Mouse (Mus musculus) limb, embryonic 15.5 days (tissue): ENCODE measurements around the gene Ly6f. TPM values are rescaled to one million over a fixed set of nuclear protein-coding genes. Genes with fewer than 3 reads are reported as not detected.
"Not testable (repeated sequence)": the region's sequence is repeated elsewhere in the genome, so short reads cannot be mapped to it uniquely, and the experiment has no call there.

Source experiments
- ATAC-seq: fragments of 200-750 bp; cut with Nextera tagmentation; 2 replicates; pipeline ENCODE4 v1.8.0; 2017; ENCODE audit warnings: low read depth, moderate TSS enrichment; ENCODE audit not compliant: insufficient number of reproducible peaks, low FRiP score, low TSS enrichment
- H3K27ac ChIP-seq: fragments of 300-500 bp; sonication (generic); 2 replicates; pipeline ENCODE4 v1.5.1; 2015; ENCODE audit warnings: moderate library complexity, mild to moderate bottlenecking, inconsistent platforms
- H3K27me3 ChIP-seq: fragments of 300-500 bp; sonication (generic); 2 replicates; pipeline ENCODE4 v1.6.1; 2015; ENCODE audit warnings: inconsistent platforms
- H3K36me3 ChIP-seq: fragments of 300-500 bp; sonication (generic); 2 replicates; pipeline ENCODE4 v1.6.1; 2015; ENCODE audit warnings: inconsistent platforms
- H3K4me1 ChIP-seq: fragments of 300-500 bp; sonication (generic); 2 replicates; pipeline ENCODE4 v1.6.1; 2015; ENCODE audit warnings: inconsistent platforms
- H3K4me2 ChIP-seq: fragments of 300-500 bp; sonication (generic); 2 replicates; pipeline ENCODE4 v1.6.1; 2015; ENCODE audit warnings: mild to moderate bottlenecking, inconsistent platforms
- H3K4me3 ChIP-seq: fragments of 300-500 bp; sonication (generic); 2 replicates; pipeline ENCODE4 v1.5.1; 2015; ENCODE audit warnings: mild to moderate bottlenecking, inconsistent platforms
- H3K9ac ChIP-seq: fragments of 300-500 bp; sonication (generic); 2 replicates; pipeline ENCODE4 v1.6.1; 2015; ENCODE audit warnings: inconsistent platforms
- H3K9me3 ChIP-seq: fragments of 300-500 bp; sonication (generic); 2 replicates; pipeline ENCODE4 v1.6.1; 2016; ENCODE audit warnings: inconsistent platforms
- WGBS: fragments of 180-500 bp; shearing (Covaris S2); methylation state at CpG from one replicate; pipeline ENCODE4 v1.1.7; 2015; 5-methylcytosine and 5-hydroxymethylcytosine counted together
- polyA plus RNA-seq: library from polyadenylated mRNA; unstranded; fragments of >200 nt; fragmentation: Nextera tagmentation; extraction: Ambion mirVana; gene quantifications from 2 replicates; pipeline ENCODE4 v1.2.1, GENCODE M21; 2015

Gene Ly6f
- polyA plus RNA-seq, 1 experiment from 2014 or later = not detected

GRCm38 (mm10) chr15:75271426-75271825, 3.2 kb downstream of the Ly6f start:
- H3K4me3 ChIP-seq = no peak overlapping the region
- no peaks in the 10 kb centered on the region for H3K4me1 ChIP-seq
- WGBS = 55% methylated on average over 1 of the region's 1 CpGs
- H3K4me2 ChIP-seq = no peak overlapping the region
- H3K9me3 ChIP-seq = no peaks in the 10 kb centered on the region
- no peaks in the 10 kb centered on the region for H3K36me3 ChIP-seq
- no peak for ATAC-seq
- H3K27me3 ChIP-seq = no peaks in the 10 kb centered on the region
- no peak overlapping the region for H3K9ac ChIP-seq
- H3K27ac ChIP-seq = no peak overlapping the region

DNA sequence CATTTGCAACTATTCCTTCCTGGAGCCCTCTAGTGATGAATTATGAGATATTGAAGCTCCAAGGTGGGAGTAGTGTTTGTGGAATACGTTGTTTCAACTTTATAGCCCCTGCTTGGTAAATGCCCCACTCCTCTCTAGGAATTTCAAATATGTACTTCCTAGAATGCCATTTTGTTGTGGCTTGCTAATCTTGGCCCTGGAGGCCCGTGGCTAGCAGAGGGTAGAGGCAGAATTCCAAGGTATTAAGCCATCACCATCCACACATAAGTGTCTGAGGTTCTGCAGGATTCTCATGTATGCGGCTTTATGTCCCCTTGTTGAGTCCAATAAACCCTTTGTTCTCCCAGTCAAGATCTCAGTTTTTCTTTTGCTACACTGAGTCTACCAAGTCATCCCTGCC, 3.7 kb downstream of the Ly6f start:
- Histone ChIP-seq H3K9ac (no peak overlapping the region), H3K4me3 (no peak overlapping the region), H3K36me3 (no peaks in the 10 kb centered on the region), H3K9me3 (no peaks in the 10 kb centered on the region), H3K27ac (no peak overlapping the region), H3K27me3 (no peaks in the 10 kb centered on the region), H3K4me2 (no peak overlapping the region), H3K4me1 (no peaks in the 10 kb centered on the region)
- no peak for ATAC-seq
- 60% methylated on average over 3 of the region's 3 CpGs for WGBS

GRCm38 (mm10) chr15:75281991-75282390, 13.8 kb downstream of the Ly6f start:
- H3K27ac ChIP-seq, ATAC-seq, H3K4me1 ChIP-seq, H3K9ac ChIP-seq, H3K36me3 ChIP-seq, H3K9me3 ChIP-seq, H3K27me3 ChIP-seq, H3K4me2 ChIP-seq, H3K4me3 ChIP-seq: not testable (repeated sequence)
- WGBS = 79% methylated on average over 5 of the region's 5 CpGs

GRCm38 (mm10) chr15:75286512-75286911, 18.3 kb downstream of the Ly6f start:
- not testable (repeated sequence) for H3K27me3 ChIP-seq, H3K27ac ChIP-seq, H3K4me1 ChIP-seq, H3K9ac ChIP-seq, H3K4me2 ChIP-seq, H3K4me3 ChIP-seq, H3K36me3 ChIP-seq, H3K9me3 ChIP-seq, ATAC-seq
- WGBS = 75% methylated on average over 4 of the region's 4 CpGs

GRCm38 (mm10) chr15:75292377-75292776, 24.2 kb downstream of the Ly6f start:
- 84% methylated on average over 1 of the region's 1 CpGs for WGBS
- H3K4me3 ChIP-seq = no peak overlapping the region
- no peak for ATAC-seq
- H3K27ac ChIP-seq = no peak overlapping the region
- no peaks in the 10 kb centered on the region for H3K36me3 ChIP-seq
- H3K9ac ChIP-seq = no peak overlapping the region
- H3K4me2 ChIP-seq = no peak overlapping the region
- H3K9me3 ChIP-seq = peaks cover 3% of the 10 kb centered on the region; the same call in 1 of the 2 replicates
- no peaks in the 10 kb centered on the region for H3K4me1 ChIP-seq
- no peaks in the 10 kb centered on the region for H3K27me3 ChIP-seq

DNA sequence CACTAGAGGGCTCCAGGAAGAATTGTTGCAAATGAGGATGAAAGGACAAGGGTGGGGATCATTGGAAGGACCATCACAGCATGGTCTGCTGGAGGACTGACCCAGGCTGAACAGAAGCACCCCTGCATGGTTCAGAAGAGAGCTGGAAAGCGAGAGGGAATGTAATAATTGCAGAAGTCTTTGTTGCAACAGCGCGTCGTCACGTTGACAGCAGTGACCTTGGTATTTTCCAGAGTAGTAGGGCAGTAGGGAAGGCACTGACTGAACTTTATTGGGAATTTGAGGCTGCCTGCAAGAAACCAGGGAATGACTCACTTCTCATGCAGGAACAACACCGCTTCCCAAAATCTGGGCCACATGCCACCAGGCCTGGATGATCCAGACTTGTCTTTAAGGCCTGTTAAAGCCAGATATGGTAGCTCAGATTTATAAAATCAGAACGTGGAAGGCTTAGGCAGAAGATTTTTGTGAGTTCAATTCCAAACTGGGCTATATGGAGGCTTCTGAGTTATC, 25.7 kb downstream of the Ly6f start:
- H3K27me3 ChIP-seq = no peaks in the 10 kb centered on the region
- H3K27ac ChIP-seq = no peak overlapping the region
- ATAC-seq = no peak
- no peak overlapping the region for H3K4me2 ChIP-seq
- H3K9ac ChIP-seq = no peak overlapping the region
- no peaks in the 10 kb centered on the region for H3K36me3 ChIP-seq
- 84% methylated on average over 7 of the region's 7 CpGs for WGBS
- no peaks in the 10 kb centered on the region for H3K9me3 ChIP-seq
- no peak overlapping the region for H3K4me3 ChIP-seq
- H3K4me1 ChIP-seq = no peaks in the 10 kb centered on the region

DNA sequence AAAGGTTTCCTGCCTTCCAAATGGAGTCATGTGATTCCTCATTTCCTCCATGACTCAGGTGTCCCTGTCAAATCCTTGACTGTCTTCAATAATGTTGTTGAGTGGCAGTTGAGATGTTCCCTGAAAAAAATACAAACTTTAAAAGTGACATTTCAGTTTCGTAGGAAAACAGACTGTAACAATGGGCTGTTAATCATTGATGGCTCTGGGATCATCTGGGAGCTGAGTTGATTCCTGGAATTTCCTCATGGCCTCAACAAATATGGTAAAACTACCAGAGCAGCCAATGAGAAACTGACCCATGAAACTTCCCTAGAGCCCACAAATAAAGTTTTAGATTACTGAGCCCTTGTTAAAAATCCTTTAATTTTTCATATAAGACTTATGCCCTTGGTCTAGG, 37.9 kb downstream of the Ly6f start:
- Histone ChIP-seq H3K9ac (no peak overlapping the region), H3K4me3 (no peak overlapping the region), H3K27ac (no peak overlapping the region), H3K27me3 (no peaks in the 10 kb centered on the region), H3K4me1 (no peaks in the 10 kb centered on the region), H3K4me2 (no peak overlapping the region), H3K9me3 (no peaks in the 10 kb centered on the region; the same call in 1 of the 2 replicates), H3K36me3 (no peaks in the 10 kb centered on the region)
- no peak for ATAC-seq
- 50% methylated on average over 1 of the region's 1 CpGs for WGBS

DNA sequence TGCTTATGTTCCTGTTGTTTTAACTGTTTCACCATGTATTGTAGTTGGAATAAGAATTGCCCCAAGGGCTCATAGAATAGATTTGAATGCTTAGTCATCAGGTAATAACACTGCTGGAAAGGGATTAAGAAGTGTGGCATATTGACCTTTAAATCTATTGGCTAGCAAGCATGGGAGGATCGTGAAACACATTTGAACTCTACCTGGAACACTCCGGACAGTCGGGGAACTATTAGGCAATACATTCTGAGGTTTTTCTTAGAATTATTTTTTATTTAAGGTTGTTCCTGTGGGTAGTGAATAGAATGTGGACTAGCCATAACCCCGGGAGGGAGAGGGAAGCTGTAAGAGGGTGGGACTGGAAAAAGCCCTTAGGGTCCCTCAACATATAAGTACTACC, 41.0 kb downstream of the Ly6f start:
- no peaks in the 10 kb centered on the region for H3K4me1 ChIP-seq
- no peaks in the 10 kb centered on the region; the same call in 1 of the 2 replicates for H3K9me3 ChIP-seq
- H3K4me2 ChIP-seq = no peak overlapping the region
- no peak overlapping the region for H3K9ac ChIP-seq
- 83% methylated on average over 4 of the region's 4 CpGs for WGBS
- no peak for ATAC-seq
- H3K27me3 ChIP-seq = no peaks in the 10 kb centered on the region
- no peaks in the 10 kb centered on the region for H3K36me3 ChIP-seq
- H3K4me3 ChIP-seq = no peak overlapping the region
- H3K27ac ChIP-seq = no peak overlapping the region

GRCm38 (mm10) chr15:75309946-75310345, 41.7 kb downstream of the Ly6f start:
- H3K9me3 ChIP-seq = no peaks in the 10 kb centered on the region; the same call in 1 of the 2 replicates
- H3K4me1 ChIP-seq = no peaks in the 10 kb centered on the region
- no peak for ATAC-seq
- H3K9ac ChIP-seq = no peak overlapping the region
- no peak overlapping the region for H3K4me3 ChIP-seq
- 94% methylated on average over 1 of the region's 1 CpGs for WGBS
- H3K36me3 ChIP-seq = no peaks in the 10 kb centered on the region
- no peak overlapping the region for H3K27ac ChIP-seq
- H3K27me3 ChIP-seq = no peaks in the 10 kb centered on the region
- no peak overlapping the region for H3K4me2 ChIP-seq

DNA sequence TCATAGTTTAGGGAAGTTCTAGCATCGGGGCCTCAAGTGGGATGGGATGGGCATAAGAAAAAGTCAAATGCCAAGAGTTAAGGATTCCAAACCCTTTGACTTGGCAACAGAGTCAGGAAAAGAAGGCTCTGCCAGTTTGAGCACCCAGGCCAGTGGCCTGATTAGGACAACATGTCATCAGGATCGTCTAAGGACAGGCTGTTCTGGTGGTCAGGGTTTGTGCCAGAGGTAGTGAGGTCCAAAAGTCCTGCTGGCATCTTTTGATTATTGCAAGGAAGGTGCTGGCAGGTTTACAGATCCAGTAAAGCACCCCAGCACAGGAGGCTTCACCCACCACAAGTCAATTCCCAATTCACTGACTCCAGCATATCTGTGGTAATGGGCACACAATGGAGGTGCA, 46.2 kb downstream of the Ly6f start:
- Histone ChIP-seq H3K4me2 (no peak overlapping the region), H3K4me1 (no peaks in the 10 kb centered on the region), H3K27ac (no peak overlapping the region), H3K4me3 (no peak overlapping the region), H3K27me3 (no peaks in the 10 kb centered on the region), H3K9ac (no peak overlapping the region), H3K9me3 (no peaks in the 10 kb centered on the region; the same call in 1 of the 2 replicates), H3K36me3 (no peaks in the 10 kb centered on the region)
- 89% methylated on average over 2 of the region's 2 CpGs for WGBS
- ATAC-seq = no peak

- Histone ChIP-seq H3K9me3 (no peaks in the 10 kb centered on the region), H3K27me3 (no peaks in the 10 kb centered on the region), H3K36me3 (no peaks in the 10 kb centered on the region), H3K4me3 (no peak overlapping the region), H3K4me2 (no peak overlapping the region), H3K9ac (no peak overlapping the region), H3K4me1 (no peaks in the 10 kb centered on the region), H3K27ac (no peak overlapping the region)
- 44% methylated on average over 2 of the region's 2 CpGs for WGBS
- ATAC-seq = no peak
These were observed 49.0 kb downstream of the Ly6f start for GRCm38 (mm10) chr15:75317255-75317654.

DNA sequence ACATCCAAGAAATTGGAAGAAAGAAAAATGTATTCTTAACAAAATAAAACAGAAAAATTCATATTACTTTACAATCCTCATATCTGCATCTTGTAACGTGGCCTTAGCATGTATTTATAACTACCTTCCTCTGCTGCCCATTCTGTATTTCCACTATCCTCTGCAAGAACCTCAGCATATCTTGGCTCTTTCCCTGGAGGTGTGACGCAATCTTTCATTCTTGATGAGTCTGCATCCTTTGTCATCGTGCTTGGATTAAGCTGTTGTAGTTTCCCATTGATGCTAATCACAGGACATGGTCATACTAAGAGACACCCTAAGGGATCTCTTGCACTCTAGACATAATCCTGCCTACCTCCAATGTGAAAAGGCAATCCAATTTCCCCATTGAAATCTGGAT, 50.4 kb downstream of the Ly6f start:
- H3K4me2 ChIP-seq = no peak overlapping the region
- H3K4me1 ChIP-seq = no peaks in the 10 kb centered on the region
- no peak overlapping the region for H3K9ac ChIP-seq
- WGBS = 82% methylated on average over 3 of the region's 3 CpGs
- no peaks in the 10 kb centered on the region for H3K36me3 ChIP-seq
- H3K4me3 ChIP-seq = no peak overlapping the region
- ATAC-seq = no peak
- no peaks in the 10 kb centered on the region for H3K9me3 ChIP-seq
- no peaks in the 10 kb centered on the region for H3K27me3 ChIP-seq
- H3K27ac ChIP-seq = no peak overlapping the region

GRCm38 (mm10) chr15:75320104-75320503, 51.9 kb downstream of the Ly6f start:
- no peak overlapping the region for H3K4me2 ChIP-seq
- no peak for ATAC-seq

More at GRCm38 (mm10) chr15:75320104-75320503, 51.9 kb downstream of the Ly6f start:
- Histone ChIP-seq H3K4me3 (no peak overlapping the region), H3K9me3 (no peaks in the 10 kb centered on the region), H3K4me1 (no peaks in the 10 kb centered on the region), H3K9ac (no peak overlapping the region), H3K27ac (no peak overlapping the region), H3K27me3 (no peaks in the 10 kb centered on the region), H3K36me3 (no peaks in the 10 kb centered on the region)
- WGBS = 82% methylated on average over 3 of the region's 3 CpGs
